Mouse (Mus musculus): ENCODE data around the gene Cntn3.
A peak's percentile ranks its signal among the peaks of the same experiment; 100 is the strongest.
"Not testable (repeated sequence)": the region's sequence is repeated elsewhere in the genome, so short reads cannot be mapped to it uniquely, and the experiment has no call there.

Cntn3 gene

DNA sequence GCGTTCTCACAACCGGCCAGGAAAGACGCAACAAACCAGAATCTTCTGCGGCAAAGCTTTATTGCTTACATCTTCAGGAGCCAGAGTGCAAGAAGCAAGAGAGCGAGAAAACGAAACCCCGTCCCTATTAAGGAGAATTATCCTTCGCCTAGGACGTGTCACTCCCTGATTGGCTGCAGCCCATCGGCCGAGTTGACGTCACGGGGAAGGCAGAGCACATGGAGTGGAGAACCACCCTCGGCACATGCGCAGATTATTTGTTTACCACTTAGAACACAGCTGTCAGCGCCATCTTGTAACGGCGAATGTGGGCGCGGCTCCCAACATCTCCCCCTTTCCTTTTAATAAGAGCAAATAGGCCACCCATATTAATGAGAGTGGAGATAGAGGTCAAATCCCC lies at the start of gene Cntn3:
TSS of gene Cntn3 (minus strand) at position 101 of the 400 bp plus-strand sequence.
- DNase-seq (ENCODE audit: low spot score in 2 of 2): not testable (repeated sequence)

- no peak for DNase-seq (ENCODE audit: low spot score in 2 of 2)
Observed at GRCm38 (mm10) chr6:102600773-102601172, 27.9 kb upstream of the Cntn3 start.

DNA sequence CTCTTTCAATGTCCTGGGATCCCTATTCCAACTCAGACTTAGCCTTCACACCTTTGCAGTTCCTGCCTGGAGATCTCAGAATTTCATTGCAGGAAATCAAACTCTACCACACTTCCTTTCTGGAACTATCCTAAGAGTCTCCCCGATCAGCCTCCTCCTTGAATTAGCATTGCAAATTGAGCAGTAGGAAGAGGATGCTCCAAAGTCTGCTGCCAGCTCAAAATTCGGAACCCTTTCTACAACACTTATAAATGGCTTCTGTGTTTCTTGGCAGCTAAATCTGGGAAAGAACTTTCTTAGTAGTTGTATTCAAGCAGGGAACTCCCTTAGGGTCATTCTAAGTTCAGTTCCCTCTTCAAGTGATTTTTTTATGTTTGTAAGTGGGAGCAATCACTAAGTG lies 24.9 kb upstream of the Cntn3 start:
- no peak for DNase-seq (ENCODE audit: low spot score in 2 of 2)

- no peak for DNase-seq (ENCODE audit: low spot score in 2 of 2)
Observed at GRCm38 (mm10) chr6:102590151-102590550, 17.2 kb upstream of the Cntn3 start.

GRCm38 (mm10) chr6:102589311-102589710 lies 16.4 kb upstream of the Cntn3 start:
- DNase-seq (ENCODE audit: low spot score in 2 of 2): no peak

GRCm38 (mm10) chr6:102586056-102586455 lies 13.2 kb upstream of the Cntn3 start:
- DNase-seq (ENCODE audit: low spot score in 2 of 2): no peak

GRCm38 (mm10) chr6:102583578-102583977 lies 10.7 kb upstream of the Cntn3 start:
- DNase-seq (ENCODE audit: low spot score in 2 of 2): no peak

- no peak for DNase-seq (ENCODE audit: low spot score in 2 of 2)
Observed at GRCm38 (mm10) chr6:102567496-102567895, 5.4 kb downstream of the Cntn3 start.

GRCm38 (mm10) chr6:102565228-102565627 lies 7.7 kb downstream of the Cntn3 start:
- no peak for DNase-seq (ENCODE audit: low spot score in 2 of 2)

GRCm38 (mm10) chr6:102564011-102564731 lies 8.7 kb downstream of the Cntn3 start:
- DNase-seq (ENCODE audit: low spot score in 2 of 2): peak; percentile 40 to 67

DNA sequence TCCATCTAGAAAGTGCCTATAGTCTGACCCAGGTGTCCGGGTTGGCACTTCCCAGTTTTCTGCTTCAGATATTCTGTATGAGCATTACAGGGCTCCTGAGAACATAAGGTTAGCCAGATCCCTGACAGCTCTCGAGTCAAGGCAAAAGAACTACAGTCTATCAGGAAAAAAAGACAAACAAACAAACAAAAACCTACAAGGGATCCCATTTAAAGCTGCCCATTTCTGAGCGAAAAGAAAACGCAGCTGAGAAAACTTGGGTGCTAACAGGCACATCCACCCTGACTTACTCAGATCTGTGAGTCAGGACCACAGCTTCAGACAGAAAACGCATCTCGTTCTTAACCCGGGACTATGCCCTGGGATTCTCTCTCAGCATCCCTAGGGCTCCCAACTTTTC lies 9.5 kb downstream of the Cntn3 start:
- DNase-seq (ENCODE audit: low spot score in 2 of 2): no peak

DNA sequence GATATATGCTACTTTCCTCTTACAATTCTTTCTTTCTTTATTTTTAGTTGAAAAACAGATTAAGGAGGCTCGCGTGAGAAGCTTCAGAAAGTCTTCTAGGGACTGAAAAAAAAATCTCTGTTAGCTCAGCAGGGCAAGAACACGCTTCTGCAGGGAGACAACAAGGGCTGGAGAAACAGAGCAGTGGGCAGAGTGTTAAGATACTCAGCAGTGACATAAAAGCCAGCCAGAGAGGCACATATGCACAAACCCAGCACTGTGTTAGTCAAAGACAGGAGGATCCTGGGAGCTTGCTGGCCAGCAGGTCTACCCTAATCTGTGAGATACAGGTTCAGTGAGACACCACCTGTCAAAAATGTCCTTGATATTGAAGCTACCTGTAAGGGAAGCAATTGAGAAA lies 15.4 kb downstream of the Cntn3 start:
- no peak for DNase-seq (ENCODE audit: low spot score in 2 of 2)

GRCm38 (mm10) chr6:102556497-102556896 lies 16.4 kb downstream of the Cntn3 start:
- DNase-seq (ENCODE audit: low spot score in 2 of 2): no peak

DNA sequence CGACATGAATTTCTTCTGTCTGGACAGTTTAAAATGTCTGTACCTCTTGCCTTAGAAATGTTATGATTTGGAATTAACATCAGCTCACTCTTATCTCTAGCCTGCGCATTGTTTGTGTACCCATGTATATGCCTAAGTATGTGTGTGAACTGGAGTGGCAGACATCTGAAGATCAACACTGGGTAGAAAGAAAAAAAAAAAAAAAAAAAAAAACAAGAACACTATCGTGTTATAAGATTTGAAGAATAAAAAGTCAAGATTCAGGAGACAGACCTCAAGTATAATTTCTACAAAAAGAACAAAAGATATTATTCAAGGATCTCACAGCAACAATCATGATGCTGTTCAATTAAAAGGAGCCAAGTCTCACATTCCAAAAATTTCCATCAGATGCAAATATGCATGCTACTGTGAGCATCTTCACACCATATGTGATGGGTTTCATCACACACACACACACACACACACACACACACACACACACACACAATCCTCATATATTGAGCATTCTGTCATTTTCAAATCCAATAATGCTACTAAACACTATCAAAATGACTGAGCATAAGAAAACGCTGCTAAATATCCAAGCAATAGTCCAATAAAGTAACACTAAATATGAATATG lies 17.0 kb downstream of the Cntn3 start:
- no peak for DNase-seq (ENCODE audit: low spot score in 2 of 2)

- DNase-seq (ENCODE audit: low spot score in 2 of 2): no peak
Observed at GRCm38 (mm10) chr6:102555067-102555657, 17.7 kb downstream of the Cntn3 start.

- DNase-seq (ENCODE audit: low spot score in 2 of 2): no peak
Observed at GRCm38 (mm10) chr6:102541633-102542412, 31.1 kb downstream of the Cntn3 start.

GRCm38 (mm10) chr6:102535599-102535998 lies 37.3 kb downstream of the Cntn3 start:
- no peak for DNase-seq (ENCODE audit: low spot score in 2 of 2)

DNA sequence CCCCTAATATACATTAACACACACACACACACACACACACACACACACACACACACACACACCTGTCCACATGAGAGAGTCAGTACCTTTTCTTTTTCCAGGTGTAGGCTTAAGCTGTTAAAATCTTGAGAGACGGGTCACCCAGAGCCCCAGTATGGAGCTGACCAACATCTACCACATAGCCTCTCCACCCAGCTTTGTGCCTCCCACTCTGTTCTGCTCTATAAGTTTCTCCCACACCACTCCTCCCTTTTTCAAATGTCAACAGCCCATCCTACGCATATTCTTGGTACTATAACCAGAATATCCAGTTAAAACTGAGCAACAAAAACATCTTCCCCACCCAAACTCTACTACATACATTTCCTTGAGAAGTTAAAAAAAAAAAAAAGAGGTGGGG lies 49.9 kb downstream of the Cntn3 start:
- DNase-seq (ENCODE audit: low spot score in 2 of 2): no peak

DNA sequence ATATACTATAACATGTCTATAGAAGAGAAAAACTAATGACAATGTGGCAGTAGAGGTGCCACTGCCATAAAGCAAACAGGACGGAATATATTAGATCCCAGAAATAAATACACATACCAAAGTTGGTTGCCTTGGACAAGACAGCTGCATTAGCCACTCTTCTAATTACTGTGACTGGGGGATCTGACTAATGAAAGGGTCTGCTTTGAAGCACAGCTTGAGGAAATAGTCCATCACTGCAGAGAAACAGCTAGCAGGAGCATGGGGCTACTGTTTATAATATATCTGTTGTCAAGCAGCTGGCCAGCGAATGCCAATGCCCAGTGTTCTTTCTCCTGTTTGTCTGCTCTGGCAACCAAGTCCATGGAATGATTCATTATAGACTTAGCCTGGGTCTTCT lies 51.9 kb downstream of the Cntn3 start:
- no peak for DNase-seq (ENCODE audit: low spot score in 2 of 2)

GRCm38 (mm10) chr6:102515231-102515630 lies 57.7 kb downstream of the Cntn3 start:
- no peak for DNase-seq (ENCODE audit: low spot score in 2 of 2)

DNA sequence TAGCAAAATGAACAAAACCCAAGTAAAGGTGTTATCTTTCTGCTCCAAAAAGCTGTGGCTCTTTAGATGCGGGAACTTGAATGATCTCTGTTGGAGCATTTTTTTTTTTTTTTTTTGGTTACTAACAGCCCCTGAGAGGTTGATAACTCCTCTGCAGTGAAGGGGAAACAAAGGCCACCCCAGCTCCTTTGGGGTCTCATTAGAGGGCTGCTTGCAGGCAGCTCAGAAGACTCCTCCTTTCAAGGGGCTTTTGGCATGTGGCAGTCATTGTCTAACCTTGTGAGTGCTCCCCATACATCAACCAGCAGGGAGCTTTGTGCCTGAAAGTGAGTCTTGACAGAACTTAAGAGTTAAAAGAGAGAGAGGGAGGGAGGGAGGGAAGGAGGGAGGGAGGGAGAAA lies 60.8 kb downstream of the Cntn3 start:
- DNase-seq (ENCODE audit: low spot score in 2 of 2): no peak

DNA sequence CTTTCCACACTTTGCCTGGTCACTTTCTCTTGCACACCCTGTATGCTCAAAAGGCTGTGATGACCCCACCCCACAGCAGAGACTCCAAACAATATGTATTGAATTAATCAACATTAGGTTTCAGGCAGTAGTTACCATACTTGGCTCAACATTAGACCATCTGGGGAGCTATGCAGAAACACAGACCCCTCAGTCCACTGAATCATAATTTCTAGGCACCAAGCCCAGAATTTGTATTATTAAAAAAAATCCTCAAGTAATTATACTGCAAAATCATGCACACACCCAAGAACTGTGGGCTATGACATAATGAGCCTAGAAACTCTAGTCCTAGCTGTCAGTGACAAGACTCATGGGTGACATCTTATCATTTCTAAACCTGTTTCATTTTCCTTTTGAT lies 87.4 kb downstream of the Cntn3 start:
- DNase-seq (ENCODE audit: low spot score in 2 of 2): no peak

Data from spleen, postnatal 4 days (tissue).